Mouse (Mus musculus): ENCODE results near the gene Cacng7.
"Not testable (repeated sequence)": the region's sequence is repeated elsewhere in the genome, so short reads cannot be mapped to it uniquely, and the experiment has no call there.

Gene Cacng7

DNA sequence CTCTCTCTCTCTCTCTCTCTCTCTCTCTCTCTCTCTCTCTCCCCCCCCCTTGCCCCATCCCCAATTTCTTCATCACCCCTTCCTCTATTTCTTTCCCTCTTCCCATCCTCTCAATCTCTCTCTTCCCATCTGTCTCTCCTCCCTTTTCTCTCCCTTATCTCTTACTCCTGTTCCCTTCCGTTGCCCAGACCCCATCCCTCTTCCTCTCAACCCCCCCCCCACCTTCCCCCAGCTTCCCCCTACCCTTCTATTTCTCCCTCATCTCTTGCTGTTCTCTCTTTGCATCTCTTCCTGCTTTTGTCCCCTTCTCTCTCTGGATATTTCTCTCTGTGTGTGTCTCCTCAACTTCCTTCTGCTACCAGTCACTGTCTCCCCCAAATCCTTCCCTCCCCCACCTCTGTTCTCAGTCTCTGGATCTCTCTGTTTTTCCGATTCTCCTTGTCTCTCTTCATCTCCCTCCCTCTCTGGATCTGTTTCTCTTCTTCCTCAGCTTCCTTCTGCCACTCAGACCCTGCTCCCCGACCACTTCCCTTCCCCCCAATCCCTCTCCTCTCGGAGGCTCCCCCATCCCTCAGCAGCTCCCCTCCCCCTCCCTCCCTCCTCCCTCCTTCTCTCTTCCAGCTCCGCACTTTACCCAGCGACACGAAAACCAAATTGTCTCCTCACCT lies 57.8 kb downstream of the Cacng7 start, which contains the start of gene Cacng8:
Gene Cacng8, plus strand, starts transcription at position 271 of the 668 bp plus-strand sequence.
- DNase-seq, result no peak

DNA sequence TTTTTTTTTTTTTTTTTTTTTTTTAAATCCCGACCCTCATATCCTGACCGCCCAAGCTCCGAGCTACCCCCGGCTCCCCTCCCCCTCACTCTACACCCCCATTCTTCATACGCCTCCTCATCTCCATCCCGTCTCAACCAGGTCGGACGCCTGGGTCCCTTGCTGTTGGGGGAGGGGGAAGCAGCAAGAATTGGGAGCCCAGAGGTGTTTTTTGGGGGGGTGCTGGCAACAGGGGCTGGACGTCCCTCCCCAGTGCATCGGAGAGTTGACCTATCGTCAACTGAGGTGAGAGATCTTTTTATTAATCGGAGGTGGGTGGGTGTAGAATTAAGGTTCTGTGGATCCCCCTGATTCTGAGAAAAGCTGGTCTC lies 58.3 kb downstream of the Cacng7 start:
- no peak for DNase-seq

DNA sequence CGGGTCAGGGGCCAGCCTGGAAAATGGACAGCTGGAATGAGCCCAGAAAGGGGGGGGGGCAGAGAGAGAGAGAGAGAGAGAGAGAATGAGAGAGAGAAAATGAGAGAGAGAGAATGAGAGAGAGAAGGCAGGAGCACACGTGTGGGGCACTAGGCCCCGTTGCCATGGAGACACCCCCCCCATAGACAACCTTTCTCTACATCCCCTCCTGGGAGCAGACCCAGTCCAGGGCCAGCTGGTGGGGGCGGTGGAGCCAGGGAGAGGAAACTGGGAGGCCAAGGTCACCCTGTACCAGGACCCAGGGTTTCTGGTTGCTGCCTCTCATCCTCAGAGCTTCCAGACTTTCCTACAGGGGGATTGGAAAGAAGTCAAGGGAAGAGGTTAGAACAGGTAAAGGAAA lies 59.1 kb downstream of the Cacng7 start:
- no peak for DNase-seq

DNA sequence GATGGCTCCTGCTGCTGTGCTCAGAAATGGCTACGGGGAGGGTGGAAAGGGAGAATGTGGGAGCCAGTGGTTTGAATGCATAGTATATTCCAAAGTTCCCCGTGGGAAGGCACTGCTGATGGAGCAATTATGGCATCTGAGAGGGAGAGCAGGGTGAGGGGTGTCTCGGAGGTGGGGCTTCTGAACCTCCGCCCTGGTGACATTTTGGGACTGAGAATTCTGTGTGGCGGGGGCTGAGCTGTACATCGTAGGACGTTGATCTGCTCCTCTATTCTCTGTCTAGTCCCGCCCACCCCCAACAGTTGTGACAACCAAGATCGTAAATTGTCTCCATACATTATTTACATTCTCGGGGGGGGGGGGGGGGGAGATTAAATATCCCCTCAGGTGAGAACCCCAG lies 64.6 kb downstream of the Cacng7 start:
- no peak for DNase-seq

DNA sequence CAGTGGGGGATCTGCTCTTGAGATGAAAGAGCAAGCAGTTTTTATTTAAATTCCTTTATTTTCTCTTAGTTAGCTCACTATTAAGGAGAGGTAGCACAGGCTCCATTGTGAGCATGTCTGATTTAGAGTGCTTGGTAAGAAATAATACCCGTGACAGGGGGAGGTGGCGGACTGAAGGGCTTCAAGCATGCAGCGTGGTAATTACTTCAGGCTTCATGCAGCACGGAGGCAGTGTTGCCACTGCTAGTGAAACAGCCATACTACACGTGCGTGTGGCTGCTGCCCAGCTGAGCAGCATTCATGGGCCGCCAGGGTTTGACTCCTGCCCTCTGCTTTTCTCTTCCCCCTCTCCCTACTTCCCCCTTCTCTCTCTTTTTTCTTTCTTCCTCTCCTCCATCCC lies 65.0 kb downstream of the Cacng7 start:
- DNase-seq, result no peak

DNA sequence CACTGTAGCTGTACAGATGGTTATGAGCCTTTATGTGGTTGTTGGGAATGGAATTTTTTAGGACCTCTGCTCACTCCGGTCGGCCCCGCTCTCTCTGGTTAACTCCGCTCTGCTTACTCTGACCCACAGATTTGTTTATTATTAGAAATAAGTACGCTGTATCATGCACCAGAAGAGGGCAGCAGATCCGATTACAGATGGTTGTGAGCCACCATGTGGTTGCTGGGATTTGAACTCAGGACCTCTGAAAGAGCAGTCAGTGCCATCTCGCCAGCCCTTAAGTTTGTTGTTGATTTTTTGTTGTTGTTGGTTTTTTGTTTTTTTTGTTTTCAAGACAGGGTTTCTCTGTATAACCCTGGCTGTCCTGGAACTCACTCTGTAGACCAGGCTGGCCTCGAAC lies 65.6 kb downstream of the Cacng7 start:
- not testable (repeated sequence) for DNase-seq

DNA sequence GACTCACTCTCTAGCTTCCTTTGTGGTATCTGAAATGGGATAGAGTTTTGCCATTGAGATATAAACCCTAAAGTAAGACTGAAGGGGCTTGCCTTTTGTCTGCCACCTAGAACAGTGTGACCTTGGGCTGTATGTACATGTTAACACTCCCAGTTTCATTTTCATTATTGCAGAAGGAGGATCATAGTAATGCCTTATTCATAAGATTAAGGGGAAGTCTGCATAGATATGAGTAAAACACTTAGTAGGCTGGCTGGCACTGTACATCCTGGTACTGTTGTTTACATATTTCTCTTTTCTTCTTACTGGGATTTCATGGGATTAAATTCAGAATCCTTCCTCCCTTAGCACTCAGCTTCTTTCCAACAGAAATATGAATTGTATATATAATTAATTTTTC lies 67.2 kb downstream of the Cacng7 start:
- no peak for DNase-seq

DNA sequence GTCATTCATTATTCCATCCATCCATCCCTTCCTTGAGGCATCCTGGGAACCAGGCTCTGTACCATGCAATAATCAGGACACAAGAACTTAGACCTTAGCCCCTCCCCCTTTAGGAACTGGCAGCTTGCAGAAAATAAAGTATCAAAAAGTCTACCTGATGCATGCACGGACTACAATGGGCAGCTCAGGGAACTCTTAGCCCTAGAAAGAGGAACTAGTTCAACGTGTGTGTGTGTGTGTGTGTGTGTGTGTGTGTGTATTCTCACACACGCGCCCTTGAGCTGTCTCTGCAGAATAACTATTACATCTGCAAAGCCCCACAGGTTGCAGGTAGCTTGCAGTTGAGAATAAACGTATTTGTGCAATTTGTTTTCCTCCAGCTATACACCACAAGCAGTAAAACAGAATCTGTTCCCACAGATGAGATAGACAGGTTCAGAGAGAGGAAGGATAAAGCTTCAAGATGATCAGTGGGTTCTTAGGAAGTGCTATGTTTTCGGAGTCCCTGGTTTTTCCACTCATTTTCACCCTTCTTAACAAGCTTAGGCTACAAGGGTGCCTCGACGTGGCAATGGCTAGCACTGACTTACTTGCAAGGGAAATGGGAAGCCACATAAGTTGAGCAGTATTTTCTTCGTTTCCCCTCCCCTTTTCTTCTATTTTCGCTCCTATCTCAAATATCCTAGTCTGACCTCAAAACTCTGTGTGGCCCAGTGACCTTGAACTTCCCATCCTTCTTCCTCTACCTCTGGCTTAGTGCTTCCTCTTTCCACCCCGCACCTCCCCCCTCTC lies 77.2 kb downstream of the Cacng7 start:
- no peak for DNase-seq

DNA sequence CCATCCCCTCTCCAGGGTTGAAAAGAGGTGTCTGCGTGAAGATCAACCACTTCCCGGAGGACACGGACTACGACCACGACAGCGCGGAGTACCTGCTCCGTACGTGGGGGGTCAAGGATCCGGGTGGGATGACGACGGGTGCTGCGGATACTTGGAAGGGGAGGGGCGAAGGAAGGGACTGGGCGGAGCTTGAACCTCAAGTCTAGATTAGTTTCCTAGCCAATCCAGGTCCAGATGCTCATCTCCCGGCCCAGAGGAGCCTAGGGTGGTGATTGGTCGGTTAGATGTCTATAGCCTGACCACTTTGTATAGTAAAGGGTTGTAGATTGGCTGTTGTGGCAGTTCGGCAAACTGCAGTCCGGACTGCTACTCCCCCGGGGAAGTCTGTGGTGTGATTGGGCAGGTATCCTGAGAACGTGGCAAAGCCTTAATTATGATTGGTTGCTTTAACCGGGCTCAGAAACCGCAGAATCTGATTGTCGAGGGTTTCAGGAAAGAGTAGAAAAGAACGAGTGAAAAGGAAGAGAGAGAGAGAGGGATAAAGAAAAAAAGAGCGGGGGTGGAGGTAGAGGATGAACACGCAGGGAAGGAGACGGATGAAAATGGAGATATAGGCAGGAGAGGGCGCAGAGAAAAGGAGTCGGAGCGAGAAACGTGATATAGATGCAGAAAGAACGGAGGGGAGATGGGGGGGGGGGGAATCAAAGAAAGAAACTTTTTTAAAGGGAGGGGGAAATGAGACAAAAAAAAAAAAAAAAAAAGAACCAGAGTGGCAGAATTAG lies 78.6 kb downstream of the Cacng7 start:
- DNase-seq, result peak; percentile 11 to 26

DNA sequence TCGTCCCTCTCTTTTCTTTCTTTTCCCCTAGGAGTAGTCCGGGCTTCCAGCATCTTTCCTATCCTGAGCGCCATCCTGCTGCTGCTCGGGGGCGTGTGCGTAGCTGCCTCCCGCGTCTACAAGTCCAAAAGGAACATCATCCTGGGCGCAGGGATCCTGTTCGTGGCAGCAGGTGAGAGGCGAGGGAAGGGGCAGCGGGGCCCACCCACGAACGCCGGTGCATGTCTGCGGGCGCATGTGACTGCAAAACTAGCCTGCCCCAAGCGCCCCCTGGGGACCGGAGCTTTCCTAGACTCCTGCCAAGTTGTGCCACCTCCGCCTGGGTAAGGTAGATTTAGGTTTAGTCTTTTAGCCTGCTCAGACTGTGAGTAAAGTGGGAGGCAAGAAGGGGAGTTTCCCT lies 79.3 kb downstream of the Cacng7 start:
- DNase-seq, result peak; percentile 18 to 43

DNA sequence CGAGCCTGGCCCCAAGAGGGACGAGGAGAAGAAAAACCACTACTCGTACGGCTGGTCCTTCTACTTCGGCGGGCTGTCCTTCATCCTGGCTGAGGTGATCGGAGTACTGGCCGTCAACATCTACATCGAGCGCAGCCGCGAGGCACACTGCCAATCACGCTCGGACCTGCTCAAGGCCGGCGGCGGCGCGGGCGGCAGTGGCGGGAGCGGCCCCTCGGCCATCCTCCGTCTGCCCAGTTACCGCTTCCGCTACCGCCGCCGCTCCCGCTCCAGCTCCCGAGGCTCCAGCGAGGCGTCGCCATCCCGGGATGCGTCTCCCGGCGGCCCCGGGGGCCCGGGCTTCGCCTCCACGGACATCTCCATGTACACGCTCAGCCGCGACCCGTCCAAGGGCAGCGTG lies 82.1 kb downstream of the Cacng7 start:
- DNase-seq, result peak in 1 of 2 experiments; percentile 17

DNA sequence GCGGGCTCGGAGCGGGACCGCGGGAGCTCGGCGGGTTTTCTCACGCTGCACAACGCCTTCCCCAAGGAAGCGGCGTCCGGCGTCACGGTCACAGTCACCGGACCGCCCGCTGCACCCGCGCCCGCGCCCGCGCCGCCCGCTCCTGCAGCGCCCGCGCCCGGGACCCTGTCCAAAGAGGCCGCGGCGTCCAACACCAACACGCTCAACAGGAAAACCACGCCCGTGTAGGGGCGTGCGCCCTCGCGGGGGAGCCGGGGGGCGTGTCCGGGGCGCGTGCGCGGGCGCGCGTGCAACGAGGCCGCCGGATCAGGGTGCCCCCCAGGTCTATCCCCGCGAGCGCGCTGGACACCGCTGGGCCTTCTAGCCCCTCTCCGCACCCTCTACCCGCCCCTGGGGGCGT lies 82.6 kb downstream of the Cacng7 start:
- DNase-seq, result peak in 1 of 2 experiments; percentile 22

Measured in spleen, adult 18-20 months (tissue).